Mouse (Mus musculus) limb, embryonic 15.5 days (tissue): ENCODE measurements around the gene 1700018G05Rik. TPM values are rescaled to one million over a fixed set of nuclear protein-coding genes. Genes with fewer than 3 reads are reported as not detected.

ENCODE experiments used
- polyA plus RNA-seq: library from polyadenylated mRNA; unstranded; fragments of >200 nt; fragmentation: Nextera tagmentation; extraction: Ambion mirVana; gene quantifications from 2 replicates; pipeline ENCODE4 v1.2.1, GENCODE M21; 2015

Gene 1700018G05Rik
- polyA plus RNA-seq, 1 experiment from 2014 or later: not detected

Other genes starting within 250 kb of the 1700018G05Rik start
- not detected in 2 replicates for gene Gm3880, start 241.4 kb upstream of the 1700018G05Rik start, polyA plus RNA-seq
- gene Gm9112, start 220.7 kb upstream of the 1700018G05Rik start, polyA plus RNA-seq: not detected in 2 replicates
- gene Dmrtc1b, start 220.5 kb upstream of the 1700018G05Rik start, polyA plus RNA-seq: not detected in 2 replicates
- gene Dmrtc1c1, start 125.4 kb upstream of the 1700018G05Rik start, polyA plus RNA-seq: not detected in 2 replicates
- gene Dmrtc1c2, start 73.8 kb upstream of the 1700018G05Rik start, polyA plus RNA-seq: not detected in 2 replicates
- not detected in 2 replicates for gene 1700031F05Rik, start 60.4 kb upstream of the 1700018G05Rik start, polyA plus RNA-seq
- gene Dmrtc1a, start 19.7 kb upstream of the 1700018G05Rik start, polyA plus RNA-seq: 0.30 and 0.47 TPM in 2 replicates
- not detected in 2 replicates for gene 1700011M02Rik, start 19.5 kb upstream of the 1700018G05Rik start, polyA plus RNA-seq